Mouse (Mus musculus) CD4-positive, CD25-positive, alpha-beta regulatory T cell, adult 4 months (primary cell): Measurements from ENCODE around the gene Col6a1. TPM values are rescaled to one million over a fixed set of nuclear protein-coding genes. Genes with fewer than 3 reads are reported as not detected.

ENCODE experiments used
- ATAC-seq: one replicate; pipeline ENCODE4 v1.8.0; 2017
- polyA plus RNA-seq, 2 experiments: library from polyadenylated mRNA; unstranded; fragments of 100-300 nt; shearing (Covaris generic); gene quantifications; one replicate each; pipeline ENCODE4 v1.2.1; 2017

Gene Col6a1
- polyA plus RNA-seq, 2 experiments from 2014 or later, result not detected

DNA sequence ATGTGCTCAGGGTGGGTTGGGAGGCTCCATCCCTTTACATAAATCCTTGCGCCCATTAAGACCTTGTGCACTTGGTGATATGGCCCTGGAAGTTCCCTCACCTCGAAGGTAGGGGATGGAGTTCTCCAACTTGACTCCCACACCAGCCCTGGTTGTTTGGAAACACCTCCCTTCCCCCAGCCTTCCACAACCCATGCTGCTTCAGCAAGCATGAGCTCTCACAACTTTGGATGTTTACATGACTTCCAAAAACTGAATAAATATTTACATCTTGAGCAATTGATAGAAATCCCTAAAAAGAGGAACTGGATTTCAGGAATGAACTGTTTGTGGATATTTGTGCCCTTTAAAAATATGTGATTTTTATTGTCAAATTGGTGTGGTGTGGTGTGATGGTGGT, 50.7 kb downstream of the Col6a1 start:
- no peak for ATAC-seq

DNA sequence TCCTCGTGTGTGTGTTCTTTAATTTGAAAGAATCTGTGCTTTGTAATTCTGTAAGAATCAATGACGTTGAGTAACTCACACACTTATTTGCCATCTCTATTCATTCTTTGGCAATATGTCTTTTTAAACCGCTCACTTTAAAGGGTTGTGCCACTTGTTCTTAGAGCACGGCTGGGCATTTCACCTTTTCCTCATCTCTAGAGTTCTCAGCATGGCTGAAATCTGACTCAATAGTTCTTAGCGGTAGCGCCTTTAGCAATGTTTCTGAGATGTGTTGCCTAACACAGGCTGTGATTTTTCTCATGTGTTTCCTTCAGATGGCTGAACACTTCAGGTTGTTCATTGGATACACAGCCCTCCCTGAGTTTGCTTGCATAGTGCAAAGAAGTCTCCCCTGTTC, 51.4 kb downstream of the Col6a1 start:
- ATAC-seq, result no peak

DNA sequence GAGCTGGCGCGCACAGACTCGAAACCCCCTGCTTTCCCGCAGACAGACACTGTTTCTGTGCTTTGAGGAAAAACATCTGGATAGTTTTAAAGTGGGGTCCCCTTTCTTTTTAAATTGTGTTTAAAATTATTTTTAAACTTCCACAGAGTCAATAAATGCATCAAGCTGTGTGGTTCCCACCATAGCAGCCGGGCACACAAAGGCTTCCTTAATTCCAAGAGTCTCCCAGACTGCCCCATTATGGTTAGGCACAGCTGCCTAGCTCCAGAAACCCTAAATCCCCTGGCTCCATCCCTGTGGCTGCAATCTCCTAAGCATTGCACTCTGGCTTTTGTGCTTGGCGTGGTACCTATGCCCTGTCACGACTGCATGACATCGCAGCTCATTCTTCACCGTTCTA, 54.0 kb downstream of the Col6a1 start:
- no peak for ATAC-seq

DNA sequence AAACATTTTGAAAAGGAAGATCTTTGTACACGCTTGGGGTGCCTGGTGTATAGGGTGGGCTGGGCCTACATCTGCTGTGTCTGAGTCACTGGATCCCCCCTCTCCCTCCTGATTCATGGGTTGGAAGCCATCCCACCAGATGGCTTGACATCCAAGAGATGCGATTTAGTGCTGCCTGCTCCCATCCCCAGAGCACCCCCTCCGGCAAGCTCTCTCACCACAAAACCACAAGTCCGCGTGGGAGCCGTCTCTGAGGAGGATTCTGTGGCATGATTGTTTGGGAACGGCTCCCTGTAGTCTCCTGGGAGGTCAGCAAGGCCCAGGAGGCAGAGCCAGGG, 57.1 kb downstream of the Col6a1 start:
- ATAC-seq, result no peak

DNA sequence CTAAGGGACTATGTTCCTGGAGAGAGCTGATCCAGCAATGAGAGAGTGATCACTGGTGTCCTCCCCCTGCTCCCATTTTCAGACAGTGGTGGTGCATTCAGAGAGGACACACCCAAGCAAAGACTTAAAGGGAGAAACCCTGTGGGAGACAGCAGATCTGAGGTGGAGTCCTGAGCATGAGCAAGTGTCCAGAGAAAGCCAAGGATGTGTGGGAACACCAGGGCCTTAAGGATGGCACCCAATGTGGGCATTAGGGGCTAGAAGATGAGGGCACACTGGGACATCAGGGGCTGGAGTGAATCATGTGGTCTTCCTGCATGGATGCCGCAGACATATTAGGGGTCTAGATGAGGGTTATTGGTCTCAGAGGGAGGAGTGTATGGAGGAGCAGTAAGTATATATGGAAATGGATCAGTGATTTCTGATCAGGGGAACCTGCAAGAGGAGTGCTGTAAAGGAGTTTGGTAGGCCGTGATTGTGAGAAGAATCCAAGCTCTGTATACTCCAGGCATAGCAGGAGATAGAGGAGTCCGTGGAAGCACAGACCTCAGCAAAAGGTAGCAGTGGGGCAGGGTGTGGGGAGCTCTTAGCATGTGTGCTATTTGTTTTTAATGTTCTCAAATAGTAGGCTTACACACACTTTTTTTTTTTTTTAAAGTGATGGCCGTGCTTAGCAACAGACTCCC, 57.6 kb downstream of the Col6a1 start:
- no peak for ATAC-seq

DNA sequence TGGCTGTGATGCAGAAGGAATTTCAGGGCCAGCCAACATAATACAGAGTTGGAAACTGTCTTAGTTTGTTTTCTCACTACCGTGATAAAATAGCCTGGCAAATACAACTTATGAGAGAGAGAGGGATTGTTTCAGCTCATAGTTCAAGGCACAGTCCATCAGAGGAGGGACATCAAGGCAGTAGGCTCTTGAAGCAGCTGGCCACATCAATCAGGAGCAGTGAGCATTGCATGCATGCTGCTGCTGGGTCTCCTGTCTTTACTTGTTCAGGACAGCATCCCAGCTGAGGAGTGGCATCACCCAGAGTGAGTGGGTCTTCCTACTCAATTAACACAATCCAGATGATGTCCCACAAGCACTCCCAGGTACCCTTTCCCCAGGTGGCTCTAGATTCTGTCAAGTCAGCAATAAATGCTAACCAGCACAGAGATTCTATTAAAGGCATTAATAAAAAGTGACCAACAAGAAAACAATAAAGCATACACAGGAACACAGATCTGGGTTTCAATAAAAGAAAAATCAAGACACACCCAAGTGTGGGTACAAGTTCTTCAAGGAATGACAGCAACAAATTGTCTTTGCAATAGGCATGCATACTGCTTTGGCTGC, 58.7 kb downstream of the Col6a1 start:
- no peak for ATAC-seq

DNA sequence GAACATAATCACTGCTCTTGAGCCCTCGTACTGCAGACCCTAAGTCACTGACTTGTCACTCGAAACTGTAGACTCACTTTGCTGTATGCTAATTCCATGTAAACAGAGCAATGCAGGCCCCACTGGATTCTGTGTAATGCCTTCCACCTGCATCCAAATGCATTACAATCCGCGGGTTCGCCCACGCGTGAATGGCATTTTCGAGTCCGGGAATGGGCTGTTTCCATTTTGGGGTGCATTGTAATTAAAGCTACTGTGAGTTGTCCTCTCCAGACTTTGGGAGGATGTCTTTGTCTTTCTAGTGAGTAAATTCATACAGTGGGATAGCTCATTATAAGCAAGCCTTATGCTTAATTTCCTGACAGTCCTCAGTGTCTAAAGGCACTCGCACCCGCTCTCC, 60.4 kb downstream of the Col6a1 start:
- no peak for ATAC-seq

DNA sequence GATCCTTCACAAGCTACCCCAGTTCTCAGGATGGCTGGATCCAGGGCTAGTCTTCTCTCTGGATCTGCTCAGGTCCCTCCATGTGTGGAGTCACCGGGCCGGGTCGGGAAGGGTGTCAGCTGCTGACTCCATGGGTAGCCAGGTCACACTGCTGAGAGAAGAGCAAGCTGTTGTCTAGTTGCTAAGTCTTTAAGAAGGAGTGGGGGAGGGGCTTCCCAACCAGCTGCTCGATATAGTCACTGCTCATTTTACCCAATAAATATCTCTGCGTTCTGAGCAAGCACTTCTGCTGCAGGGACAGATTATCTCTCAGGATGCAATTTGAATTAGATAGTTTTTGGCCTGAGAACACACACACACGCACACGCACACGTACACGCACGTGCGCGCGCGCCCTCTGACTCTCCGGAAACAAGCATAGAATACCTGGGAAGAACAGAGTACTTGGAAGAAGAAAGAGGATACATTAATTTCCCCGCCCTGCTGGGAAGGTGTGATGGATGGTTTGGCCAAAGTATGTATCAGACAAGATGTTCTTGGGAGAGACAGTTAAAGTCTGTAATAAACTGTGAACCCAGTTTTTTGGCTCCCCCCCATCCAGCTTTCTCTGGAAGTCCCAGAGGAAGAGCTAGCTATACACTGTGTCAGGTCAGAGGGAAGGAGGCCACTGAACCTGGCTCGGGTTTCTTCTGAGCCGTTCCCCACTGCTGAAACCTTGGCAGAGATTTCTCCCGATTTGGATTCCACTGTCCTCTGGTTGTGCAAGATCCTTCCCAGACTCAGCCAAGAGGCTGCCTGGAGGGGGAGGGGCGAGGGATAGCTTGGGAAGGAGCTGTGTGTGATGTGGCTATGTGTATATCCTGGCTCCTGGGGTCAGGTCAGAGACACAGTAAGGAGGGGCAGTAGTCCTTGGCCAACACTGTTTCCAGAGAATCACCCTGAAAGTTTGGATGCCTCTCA, 61.5 kb downstream of the Col6a1 start:
- ATAC-seq, result no peak

Other genes with a start within 250 kb of the Col6a1 start
- gene Lss, start 194.6 kb downstream of the Col6a1 start, polyA plus RNA-seq, result 10 to 100 TPM; 13.8 to 15.3 TPM
- gene Spatc1l, start 163.9 kb downstream of the Col6a1 start, polyA plus RNA-seq, result not detected
- gene Ftcd, start 150.5 kb downstream of the Col6a1 start, polyA plus RNA-seq, result not detected
- gene Col6a2, start 102.5 kb downstream of the Col6a1 start, polyA plus RNA-seq, result not detected
- 10 to 100 TPM in 1 of 2 experiments, 1 to 10 TPM in 1; 5.3 to 12.6 TPM for gene Pcbp3, start 235.7 kb upstream of the Col6a1 start, polyA plus RNA-seq